Mouse (Mus musculus) midbrain, embryonic 15.5 days (tissue): ENCODE results near the gene Phgdh. TPM values are rescaled to one million over a fixed set of nuclear protein-coding genes. Genes with fewer than 3 reads are reported as not detected.

Source experiments
- ATAC-seq: fragments of 200-750 bp; cut with Nextera tagmentation; replicated peaks from 2 replicates; pipeline ENCODE4 v1.8.0; 2017; ENCODE audit warnings: moderate TSS enrichment
- H3K27ac ChIP-seq: fragments of 300-500 bp; sonication (generic); 2 replicates; pipeline ENCODE4 v1.5.1; 2015; ENCODE audit warnings: mild to moderate bottlenecking, inconsistent platforms
- H3K27me3 ChIP-seq: fragments of 300-500 bp; sonication (generic); replicated peaks from 2 replicates; pipeline ENCODE4 v1.6.1; 2015; ENCODE audit warnings: inconsistent platforms
- H3K36me3 ChIP-seq: fragments of 300-500 bp; sonication (generic); replicated peaks from 2 replicates; pipeline ENCODE4 v1.6.1; 2015; ENCODE audit warnings: inconsistent platforms
- H3K4me1 ChIP-seq: fragments of 300-500 bp; sonication (generic); 2 replicates; pipeline ENCODE4 v1.6.1; 2015; ENCODE audit warnings: inconsistent platforms
- H3K4me2 ChIP-seq: fragments of 300-500 bp; sonication (generic); 2 replicates; pipeline ENCODE4 v1.6.1; 2015; ENCODE audit warnings: inconsistent platforms, mild to moderate bottlenecking, moderate library complexity
- H3K4me3 ChIP-seq: fragments of 300-500 bp; sonication (generic); 2 replicates; pipeline ENCODE4 v1.5.1; 2015; ENCODE audit warnings: mild to moderate bottlenecking, inconsistent platforms
- H3K9ac ChIP-seq: fragments of 300-500 bp; sonication (generic); 2 replicates; pipeline ENCODE4 v1.6.1; 2015; ENCODE audit warnings: mild to moderate bottlenecking, inconsistent platforms
- H3K9me3 ChIP-seq: fragments of 300-500 bp; sonication (generic); 2 replicates; pipeline ENCODE4 v1.6.1; 2016; ENCODE audit warnings: inconsistent platforms
- WGBS: fragments of 180-500 bp; shearing (Covaris S2); methylation state at CpG from one replicate; pipeline ENCODE4 v1.1.7; 2015; ENCODE audit warnings: mixed read lengths; 5-methylcytosine and 5-hydroxymethylcytosine counted together
- polyA plus RNA-seq: library from polyadenylated mRNA; unstranded; fragments of >200 nt; fragmentation: Nextera tagmentation; extraction: Ambion mirVana; gene quantifications from 2 replicates; pipeline ENCODE4 v1.2.1, GENCODE M21; 2015

Gene Phgdh
- polyA plus RNA-seq, 1 experiment from 2014 or later: 113 TPM

DNA sequence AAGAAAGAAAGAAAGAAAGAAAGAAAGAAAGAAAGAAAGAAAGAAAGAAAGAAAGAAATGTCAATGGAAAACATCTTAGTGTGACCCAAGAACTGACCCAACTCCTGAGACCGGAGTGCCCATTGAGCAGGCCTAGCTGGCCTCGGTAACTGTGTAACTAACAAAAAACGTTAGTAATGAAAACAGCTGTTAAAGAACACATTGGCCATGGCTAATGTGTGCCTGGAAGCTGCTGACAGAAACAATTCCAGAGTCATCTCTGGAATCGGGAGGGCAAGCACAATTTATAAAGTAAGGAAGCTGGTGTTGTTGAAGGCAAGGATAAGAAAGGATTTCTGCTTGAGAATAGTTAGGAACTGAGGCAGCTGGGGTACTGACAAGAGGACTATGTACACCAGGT lies 28.5 kb upstream of the Phgdh start:
- Histone ChIP-seq H3K4me2 (no peak overlapping the region), H3K27me3 (no peaks in the 10 kb centered on the region), H3K27ac (no peak overlapping the region), H3K9me3 (no peaks in the 10 kb centered on the region), H3K4me3 (no peak overlapping the region), H3K36me3 (no peaks in the 10 kb centered on the region), H3K4me1 (no peaks in the 10 kb centered on the region), H3K9ac (no peak overlapping the region)
- WGBS: 78% methylated on average over 4 of the region's 4 CpGs
- ATAC-seq: no peak

DNA sequence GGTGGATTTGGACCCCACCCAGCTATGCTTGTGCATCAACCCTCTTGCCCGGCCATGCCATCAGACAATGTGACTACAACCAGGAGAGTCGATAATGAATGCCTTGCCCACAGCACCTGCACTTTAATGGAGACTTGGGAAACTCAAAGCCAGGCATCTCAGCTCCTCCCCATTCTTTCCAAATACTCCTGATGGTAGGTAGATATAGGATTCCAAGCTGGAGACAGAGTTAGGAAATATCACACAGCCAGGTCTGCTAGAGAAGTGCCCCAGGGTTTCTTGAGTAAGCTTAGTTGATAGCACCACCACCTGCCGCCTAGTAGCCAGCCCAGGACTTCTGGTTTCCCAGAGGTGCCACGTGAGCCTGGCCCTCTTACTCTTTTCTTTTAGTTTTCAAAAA lies 27.0 kb upstream of the Phgdh start:
- WGBS: 88% methylated on average over 4 of the region's 4 CpGs
- H3K9me3 ChIP-seq: no peaks in the 10 kb centered on the region
- no peak overlapping the region for H3K27ac ChIP-seq
- no peak overlapping the region for H3K4me2 ChIP-seq
- H3K4me1 ChIP-seq: no peaks in the 10 kb centered on the region
- H3K36me3 ChIP-seq: no peaks in the 10 kb centered on the region
- no peak overlapping the region for H3K4me3 ChIP-seq
- H3K27me3 ChIP-seq: no peaks in the 10 kb centered on the region
- no peak for ATAC-seq
- no peak overlapping the region for H3K9ac ChIP-seq

DNA sequence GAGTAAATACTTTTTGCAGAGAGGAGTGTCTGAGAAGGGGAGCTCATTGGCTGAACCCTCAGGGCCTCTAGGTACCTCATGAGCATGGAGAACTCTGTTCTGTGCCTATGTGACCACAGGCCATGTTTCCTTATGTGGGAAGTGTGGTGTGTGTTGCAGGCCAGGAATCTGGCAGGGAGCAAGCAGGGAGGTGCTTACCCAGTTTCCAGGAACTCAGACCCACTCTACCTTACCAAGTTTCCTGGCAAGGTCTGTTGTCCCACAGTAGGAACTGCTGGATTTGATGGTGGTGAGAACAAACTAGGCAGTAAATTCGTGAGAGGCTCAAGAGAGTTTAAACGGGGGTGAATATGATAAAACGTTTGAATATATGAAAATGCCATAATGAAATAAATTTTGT lies 26.3 kb upstream of the Phgdh start:
- Histone ChIP-seq H3K36me3 (no peaks in the 10 kb centered on the region), H3K27ac (no peak overlapping the region), H3K4me3 (no peak overlapping the region), H3K27me3 (no peaks in the 10 kb centered on the region), H3K4me1 (no peaks in the 10 kb centered on the region), H3K4me2 (no peak overlapping the region), H3K9ac (no peak overlapping the region), H3K9me3 (no peaks in the 10 kb centered on the region)
- 82% methylated on average over 3 of the region's 3 CpGs for WGBS
- ATAC-seq: no peak

DNA sequence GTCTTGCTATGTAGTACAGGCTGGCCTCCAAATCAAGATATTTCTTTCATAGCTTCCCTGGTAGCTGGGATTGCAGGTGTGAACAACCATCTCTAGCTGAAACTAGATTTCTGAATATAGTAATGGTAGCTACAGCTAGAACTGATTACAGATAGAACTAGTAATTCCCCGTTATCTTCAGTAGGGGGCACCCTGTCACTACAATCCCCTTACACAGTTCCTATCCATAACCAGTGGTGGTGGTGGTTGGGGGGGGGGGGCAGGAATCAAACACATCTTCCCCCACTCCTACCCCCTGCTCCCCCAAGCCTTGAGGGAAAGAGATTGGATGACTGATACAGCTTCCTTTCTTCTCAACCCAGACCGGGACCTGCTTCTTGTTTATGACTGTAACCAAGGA lies 23.0 kb upstream of the Phgdh start:
- Histone ChIP-seq H3K27me3 (no peaks in the 10 kb centered on the region), H3K4me3 (no peak overlapping the region), H3K27ac (no peak overlapping the region), H3K4me2 (no peak overlapping the region), H3K9me3 (no peaks in the 10 kb centered on the region), H3K9ac (no peak overlapping the region), H3K4me1 (no peaks in the 10 kb centered on the region), H3K36me3 (no peaks in the 10 kb centered on the region)
- no peak for ATAC-seq
- 39% methylated on average over 2 of the region's 2 CpGs for WGBS

DNA sequence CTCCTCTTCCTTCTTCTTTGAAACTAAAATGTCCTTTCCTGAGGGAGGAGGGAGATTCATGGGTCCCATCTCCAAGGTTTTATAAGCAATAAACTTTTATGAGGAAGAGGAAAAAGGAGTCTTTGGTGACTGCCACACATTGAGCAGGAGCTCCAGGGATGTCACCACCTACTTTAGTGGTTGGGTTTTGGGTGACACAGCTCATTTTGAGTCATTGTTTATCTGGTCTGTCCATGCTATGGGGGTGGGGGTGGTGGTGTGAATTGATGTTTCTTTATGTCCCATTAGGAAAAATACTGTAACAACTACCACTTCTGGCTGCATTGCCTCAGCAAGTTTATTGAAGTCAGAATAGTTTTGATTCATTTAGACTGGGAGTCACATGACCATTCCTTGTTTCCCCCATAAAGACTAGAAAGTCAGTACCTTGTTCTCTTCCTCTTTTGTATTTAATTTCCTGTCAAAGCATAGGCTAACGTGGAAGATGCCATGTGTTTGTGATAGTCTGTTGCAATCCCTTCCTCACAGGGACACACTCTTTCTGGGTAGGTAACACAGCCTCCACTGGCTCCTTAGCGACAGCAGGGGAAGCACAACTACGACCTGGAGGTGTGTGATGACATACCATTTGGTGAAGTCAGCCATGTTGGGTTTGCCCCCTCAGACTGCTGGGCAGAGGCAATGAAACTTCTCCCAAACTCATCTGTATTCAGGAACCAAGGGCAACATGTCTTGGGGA lies 17.0 kb upstream of the Phgdh start:
- Histone ChIP-seq H3K27me3 (no peaks in the 10 kb centered on the region), H3K4me3 (no peak overlapping the region), H3K4me2 (no peak overlapping the region), H3K9me3 (no peaks in the 10 kb centered on the region), H3K4me1 (no peaks in the 10 kb centered on the region), H3K27ac (no peak overlapping the region), H3K36me3 (no peaks in the 10 kb centered on the region), H3K9ac (no peak overlapping the region)
- ATAC-seq: no peak
- WGBS: 85% methylated on average over 3 of the region's 3 CpGs

DNA sequence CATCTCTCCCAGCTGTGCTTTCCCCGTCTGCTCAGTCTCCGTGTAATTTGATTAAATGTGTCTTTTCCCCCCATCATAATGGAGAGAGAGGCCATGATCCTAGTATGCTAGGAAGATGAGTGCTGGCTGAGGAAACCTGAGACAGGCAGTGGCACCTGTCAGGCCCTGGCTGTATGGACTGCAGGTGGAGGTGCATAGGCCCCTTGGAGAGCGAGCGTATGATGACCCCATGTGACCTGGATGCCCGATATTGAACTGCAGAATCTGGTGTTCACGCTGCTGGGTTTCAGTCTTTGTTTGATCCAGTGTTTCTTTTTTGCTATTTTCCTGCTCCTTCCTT lies 16.2 kb upstream of the Phgdh start:
- no peak overlapping the region for H3K27ac ChIP-seq
- no peaks in the 10 kb centered on the region for H3K4me1 ChIP-seq
- H3K4me2 ChIP-seq: no peak overlapping the region
- no peaks in the 10 kb centered on the region for H3K27me3 ChIP-seq
- H3K36me3 ChIP-seq: no peaks in the 10 kb centered on the region
- no peak overlapping the region for H3K4me3 ChIP-seq
- 64% methylated on average over 6 of the region's 6 CpGs for WGBS
- peak; percentile 25; the same call in 1 of the 2 replicates for ATAC-seq
- no peak overlapping the region for H3K9ac ChIP-seq
- no peaks in the 10 kb centered on the region for H3K9me3 ChIP-seq

DNA sequence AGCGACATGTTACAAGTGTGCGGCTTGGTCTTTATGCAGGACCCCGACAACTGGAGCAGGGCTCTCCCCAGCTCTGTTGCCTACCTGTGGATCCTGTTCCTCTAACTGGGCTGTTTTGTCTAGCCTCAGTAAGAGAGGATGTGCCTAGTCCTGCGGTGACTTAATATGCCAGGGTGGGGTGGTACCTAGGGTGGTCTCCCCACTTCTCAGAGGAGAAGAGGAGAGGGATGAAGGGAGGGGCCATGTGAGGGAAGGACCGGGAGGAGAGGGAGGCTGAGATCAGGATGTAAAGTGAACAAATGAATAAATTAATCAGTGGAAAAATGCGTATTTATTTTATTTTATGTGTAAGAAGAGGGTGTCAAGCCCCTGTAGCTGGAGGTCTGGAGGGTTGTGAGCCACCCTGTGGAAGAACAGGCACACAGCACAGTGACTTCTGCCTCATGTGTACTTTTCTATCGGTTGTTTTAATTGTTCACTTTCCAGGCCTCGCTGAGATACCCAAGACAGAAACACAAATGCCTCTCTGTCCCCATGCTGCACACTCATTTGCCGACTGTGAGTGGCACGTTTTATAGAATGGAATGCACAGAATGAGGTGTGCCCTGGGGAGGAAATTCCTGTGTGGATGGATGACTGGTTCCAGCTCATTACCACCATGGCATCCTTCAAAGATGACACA lies 15.7 kb upstream of the Phgdh start:
- peak; percentile 77 for ATAC-seq
- no peak overlapping the region for H3K4me2 ChIP-seq
- no peaks in the 10 kb centered on the region for H3K4me1 ChIP-seq
- no peaks in the 10 kb centered on the region for H3K27me3 ChIP-seq
- no peak overlapping the region for H3K27ac ChIP-seq
- no peaks in the 10 kb centered on the region for H3K36me3 ChIP-seq
- 62% methylated on average over 10 of the region's 10 CpGs for WGBS
- H3K9ac ChIP-seq: no peak overlapping the region
- H3K4me3 ChIP-seq: no peak overlapping the region
- H3K9me3 ChIP-seq: no peaks in the 10 kb centered on the region

DNA sequence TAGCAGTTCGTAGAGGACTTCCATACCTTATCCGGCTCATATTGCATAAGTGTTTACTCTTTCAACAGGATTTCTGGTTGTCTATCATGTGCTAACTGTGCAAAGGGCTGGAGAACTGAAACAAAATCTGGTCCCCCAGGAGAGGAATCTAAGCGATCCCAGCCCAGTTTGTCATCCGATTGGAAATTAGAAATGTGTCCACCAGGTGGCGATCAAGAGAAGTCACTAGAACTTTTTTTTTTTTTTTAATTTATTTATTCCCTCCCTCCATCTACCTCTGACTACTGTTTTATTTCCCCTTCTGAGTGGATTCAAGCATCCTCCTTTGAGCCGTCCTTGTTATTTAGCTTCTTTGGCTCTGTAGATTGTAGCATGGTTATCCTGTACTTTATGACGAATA lies 14.1 kb upstream of the Phgdh start:
- 36% methylated on average over 7 of the region's 7 CpGs for WGBS

DNA sequence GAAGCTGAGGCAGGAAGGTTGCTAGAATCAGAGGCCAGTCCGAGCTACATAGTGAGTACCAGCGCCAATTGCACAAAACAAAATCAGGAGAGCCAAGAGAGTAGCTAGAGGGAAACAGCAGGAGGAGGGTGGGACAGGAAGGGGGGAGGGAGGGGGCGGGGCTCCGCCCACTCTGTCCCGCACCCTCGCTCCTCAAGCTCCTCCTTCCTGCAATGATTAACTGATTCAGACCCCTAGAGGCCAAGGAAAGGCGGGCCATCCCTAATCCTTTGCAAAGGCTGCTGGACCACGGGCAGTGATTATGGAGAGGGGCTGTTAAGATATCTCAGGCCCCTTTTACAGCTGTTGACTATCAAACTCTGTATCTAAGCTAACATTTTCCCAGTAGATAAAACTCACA lies 8.9 kb upstream of the Phgdh start:
- ATAC-seq: peak; percentile 42; the same call in 1 of the 2 replicates
- Histone ChIP-seq H3K9ac (no peak overlapping the region), H3K27me3 (no peaks in the 10 kb centered on the region), H3K4me1 (no peaks in the 10 kb centered on the region), H3K4me3 (no peak overlapping the region), H3K4me2 (no peak overlapping the region), H3K27ac (no peak overlapping the region), H3K36me3 (no peaks in the 10 kb centered on the region), H3K9me3 (no peaks in the 10 kb centered on the region)
- 16% methylated on average over 8 of the region's 8 CpGs for WGBS

More for the DNA sequence above, 14.1 kb upstream of the Phgdh start:
- Histone ChIP-seq H3K4me3 (no peak overlapping the region), H3K27me3 (no peaks in the 10 kb centered on the region), H3K36me3 (no peaks in the 10 kb centered on the region), H3K27ac (no peak overlapping the region), H3K9ac (no peak overlapping the region), H3K4me2 (no peak overlapping the region), H3K9me3 (no peaks in the 10 kb centered on the region), H3K4me1 (no peaks in the 10 kb centered on the region)
- ATAC-seq: no peak

DNA sequence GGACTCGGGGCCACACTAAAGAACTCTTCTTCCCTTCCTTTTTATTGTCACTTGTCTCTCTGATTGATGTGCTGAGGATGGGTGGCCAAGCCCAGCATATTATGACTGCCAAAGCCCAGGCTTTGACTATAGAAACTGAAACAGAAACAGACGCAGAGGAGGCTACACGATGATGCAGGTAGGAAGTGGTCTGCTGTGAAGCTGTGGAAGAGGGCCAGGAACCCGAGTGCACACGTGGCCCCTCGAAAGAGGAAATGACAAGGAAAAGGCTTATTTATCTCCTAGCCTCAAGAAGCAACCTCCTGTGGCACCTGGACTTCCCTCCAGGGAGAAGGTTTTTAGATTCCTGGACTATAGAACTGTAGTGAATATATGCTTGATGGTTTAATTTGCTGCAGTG lies 8.3 kb upstream of the Phgdh start:
- no peaks in the 10 kb centered on the region for H3K27me3 ChIP-seq
- no peak for ATAC-seq
- no peaks in the 10 kb centered on the region for H3K4me1 ChIP-seq
- no peak overlapping the region for H3K4me3 ChIP-seq
- no peak overlapping the region for H3K27ac ChIP-seq
- no peaks in the 10 kb centered on the region for H3K36me3 ChIP-seq
- 86% methylated on average over 6 of the region's 6 CpGs for WGBS
- H3K4me2 ChIP-seq: no peak overlapping the region
- H3K9me3 ChIP-seq: no peaks in the 10 kb centered on the region
- H3K9ac ChIP-seq: no peak overlapping the region

DNA sequence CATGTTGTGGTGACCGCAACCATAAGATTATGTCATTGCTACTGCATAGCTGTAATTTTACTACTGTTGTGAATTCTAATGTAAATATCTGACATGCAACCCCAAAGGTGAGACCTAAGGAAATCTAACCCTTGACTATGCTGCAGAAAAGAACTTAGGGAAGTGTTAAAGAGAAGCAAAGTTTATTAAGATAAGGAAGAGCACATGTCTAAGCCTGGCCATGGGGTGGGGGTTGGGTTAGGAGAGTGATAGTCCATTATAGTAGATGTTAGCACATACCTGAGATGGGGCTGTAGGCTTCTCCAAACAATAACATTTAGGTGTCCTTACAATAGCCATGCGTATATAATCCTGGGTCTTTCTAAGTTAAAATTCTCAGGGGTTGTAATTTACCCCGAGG lies 3.4 kb upstream of the Phgdh start:
- Histone ChIP-seq H3K9ac (no peak overlapping the region), H3K27me3 (no peaks in the 10 kb centered on the region), H3K36me3 (no peaks in the 10 kb centered on the region), H3K4me1 (peaks cover 12% of the 10 kb centered on the region), H3K4me3 (no peak overlapping the region), H3K4me2 (no peak overlapping the region), H3K9me3 (no peaks in the 10 kb centered on the region), H3K27ac (no peak overlapping the region)
- WGBS: 89% methylated on average over 3 of the region's 3 CpGs
- ATAC-seq: no peak

DNA sequence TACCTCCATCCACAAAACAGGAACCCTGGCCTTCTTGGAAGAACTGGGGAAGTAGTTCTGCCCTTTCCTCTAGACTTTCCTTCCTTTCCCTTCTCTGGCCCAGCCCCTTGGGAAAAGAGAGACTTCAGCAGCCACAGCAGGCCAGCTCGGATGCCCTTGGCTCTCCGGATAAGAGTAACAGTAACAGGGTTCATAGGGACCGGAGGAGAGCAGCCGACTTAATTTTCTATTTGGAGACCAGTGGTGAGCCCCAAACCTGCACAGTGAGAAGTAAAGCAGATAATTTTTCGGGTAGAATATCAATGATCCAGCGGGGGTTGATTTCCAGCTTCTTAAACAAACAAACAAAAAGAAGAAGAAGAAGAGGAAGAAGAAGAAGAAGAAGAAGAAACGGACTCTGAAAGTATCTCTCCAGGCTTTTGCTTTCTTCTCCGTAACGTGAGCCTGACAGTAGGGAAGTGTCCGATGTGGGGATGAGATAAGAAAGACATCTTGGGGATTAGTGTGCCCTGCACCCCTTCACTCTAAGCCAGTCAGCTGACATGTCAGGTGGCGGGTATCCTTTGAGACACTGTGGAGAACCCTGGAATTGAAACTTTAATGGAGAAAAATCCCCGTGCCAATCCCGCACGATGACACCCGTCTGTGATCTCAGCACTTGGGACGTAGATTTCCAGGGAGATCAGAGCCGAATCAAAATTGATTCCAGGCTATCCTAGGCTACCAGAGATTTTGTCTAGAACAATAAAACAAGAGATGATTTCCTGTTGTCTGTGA lies 1.2 kb upstream of the Phgdh start:
- H3K27me3 ChIP-seq: no peaks in the 10 kb centered on the region
- no peak for ATAC-seq
- no peak overlapping the region for H3K4me3 ChIP-seq
- H3K27ac ChIP-seq: no peak overlapping the region
- no peaks in the 10 kb centered on the region for H3K9me3 ChIP-seq
- 80% methylated on average over 17 of the region's 17 CpGs for WGBS
- no peak overlapping the region for H3K4me2 ChIP-seq
- H3K4me1 ChIP-seq: peaks cover 28% of the 10 kb centered on the region
- H3K36me3 ChIP-seq: no peaks in the 10 kb centered on the region
- no peak overlapping the region for H3K9ac ChIP-seq
